Mouse (Mus musculus) lung, postnatal 0 days (tissue): ENCODE data around the gene Lgals9.

Experiments used
- CTCF ChIP-seq: IDR thresholded peaks from 2 replicates; pipeline ENCODE4 v1.5.1; 2016; ENCODE audit warnings: antibody characterized with exemption, mild to moderate bottlenecking
- EP300 ChIP-seq: IDR thresholded peaks from 2 replicates; pipeline ENCODE4 v1.6.1; 2016; ENCODE audit warnings: antibody characterized with exemption, mild to moderate bottlenecking, control low read depth

DNA sequence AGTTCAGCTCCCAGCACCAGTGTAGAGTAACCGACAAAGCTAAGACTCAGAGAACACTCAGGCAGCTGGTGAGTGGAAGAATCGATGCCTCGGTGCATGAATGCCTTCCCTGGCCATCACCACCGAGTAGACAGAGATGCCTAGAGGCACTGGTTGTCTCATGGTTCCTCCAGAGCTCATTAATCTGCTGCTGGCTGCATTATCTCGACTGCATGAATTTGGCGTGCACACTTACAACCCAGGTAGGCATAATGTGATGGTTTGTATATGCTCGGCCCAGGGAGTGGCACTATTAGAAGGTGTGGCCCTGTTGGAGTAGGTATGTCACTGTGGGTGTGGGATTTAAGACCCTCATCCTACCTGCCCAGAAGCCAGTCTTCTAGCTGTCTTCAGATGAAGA is 24.1 kb upstream of the Lgals9 start:
- TF ChIP-seq CTCF (no peak), EP300 (no peak)
